Mouse (Mus musculus) brain, embryonic 14.5 days (tissue): Measurements from ENCODE around the gene Gpr155.

ENCODE experiments used
- CTCF ChIP-seq: fragments of 200-500 bp; IDR thresholded peaks from 2 replicates; pipeline ENCODE4 v1.5.1; 2012; ENCODE audit warnings: inconsistent platforms, mild to moderate bottlenecking, moderate library complexity, borderline replicate concordance; ENCODE audit not compliant: insufficient read depth, insufficient read length; ENCODE audit errors: extremely low read depth
- POLR2A ChIP-seq: fragments of 200-500 bp; IDR thresholded peaks from 2 replicates; pipeline ENCODE4 v1.6.1; 2012; ENCODE audit warnings: mild to moderate bottlenecking, inconsistent platforms, borderline replicate concordance; ENCODE audit not compliant: poor library complexity, insufficient read depth, insufficient read length, severe bottlenecking; ENCODE audit errors: extremely low read depth

DNA sequence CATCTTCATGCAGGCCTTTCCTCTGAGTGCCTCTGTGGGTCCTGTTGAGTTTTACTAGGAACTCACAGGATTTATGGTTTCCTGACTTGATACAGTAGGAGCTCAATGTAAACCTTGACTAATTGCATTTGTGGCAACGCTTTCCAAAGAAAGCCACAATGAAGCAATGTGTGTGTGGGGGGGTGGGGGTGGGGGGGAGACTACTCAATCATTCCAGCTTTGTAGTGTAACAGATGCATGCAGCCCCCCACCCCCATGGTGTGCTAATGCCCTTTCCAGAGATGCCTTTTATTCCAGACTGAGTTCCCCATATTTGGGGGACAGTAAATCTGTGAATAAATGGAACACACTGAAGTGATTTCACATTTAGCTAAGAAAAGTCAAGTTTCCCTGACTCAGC, 15.3 kb upstream of the Gpr155 start:
- TF ChIP-seq POLR2A (no peak), CTCF (no peak)
